Mouse (Mus musculus) midbrain, embryonic 13.5 days (tissue): ENCODE measurements around the gene Vmn1r198. TPM values are rescaled to one million over a fixed set of nuclear protein-coding genes. Genes with fewer than 3 reads are reported as not detected.

Experiments used
- ATAC-seq: fragments of 200-750 bp; cut with Nextera tagmentation; 2 replicates; pipeline ENCODE4 v1.8.0; 2017; ENCODE audit warnings: mild to moderate bottlenecking, moderate TSS enrichment, moderate library complexity
- H3K27ac ChIP-seq: fragments of 300-500 bp; sonication (generic); 2 replicates; pipeline ENCODE4 v1.5.1; 2015; ENCODE audit warnings: inconsistent platforms, mild to moderate bottlenecking, moderate library complexity
- H3K27me3 ChIP-seq: fragments of 300-500 bp; sonication (generic); 2 replicates; pipeline ENCODE4 v1.6.1; 2015; ENCODE audit warnings: mild to moderate bottlenecking, inconsistent platforms
- H3K36me3 ChIP-seq: fragments of 300-500 bp; sonication (generic); 2 replicates; pipeline ENCODE4 v1.6.1; 2015; ENCODE audit warnings: mild to moderate bottlenecking, inconsistent platforms
- H3K4me1 ChIP-seq: fragments of 300-500 bp; sonication (generic); replicated peaks from 2 replicates; pipeline ENCODE4 v1.6.1; 2015; ENCODE audit warnings: inconsistent platforms
- H3K4me2 ChIP-seq: fragments of 300-500 bp; sonication (generic); replicated peaks from 2 replicates; pipeline ENCODE4 v1.6.1; 2015; ENCODE audit warnings: moderate library complexity, mild to moderate bottlenecking, inconsistent platforms
- H3K4me3 ChIP-seq: fragments of 300-500 bp; sonication (generic); replicated peaks from 2 replicates; pipeline ENCODE4 v1.5.1; 2015; ENCODE audit warnings: mild to moderate bottlenecking, inconsistent platforms
- H3K9ac ChIP-seq: fragments of 300-500 bp; sonication (generic); replicated peaks from 2 replicates; pipeline ENCODE4 v1.6.1; 2015; ENCODE audit warnings: mild to moderate bottlenecking, inconsistent platforms
- H3K9me3 ChIP-seq: fragments of 300-500 bp; sonication (generic); 2 replicates; pipeline ENCODE4 v1.6.1; 2016; ENCODE audit warnings: mild to moderate bottlenecking, inconsistent platforms
- WGBS: fragments of 180-500 bp; shearing (Covaris S2); methylation state at CpG from one replicate; pipeline ENCODE4 v1.1.7; 2015; 5-methylcytosine and 5-hydroxymethylcytosine counted together
- polyA plus RNA-seq: library from polyadenylated mRNA; unstranded; fragments of >200 nt; fragmentation: Nextera tagmentation; extraction: Ambion mirVana; gene quantifications from 2 replicates; pipeline ENCODE4 v1.2.1, GENCODE M21; 2015

The Vmn1r198 gene
- polyA plus RNA-seq, 1 experiment from 2014 or later: not detected

DNA sequence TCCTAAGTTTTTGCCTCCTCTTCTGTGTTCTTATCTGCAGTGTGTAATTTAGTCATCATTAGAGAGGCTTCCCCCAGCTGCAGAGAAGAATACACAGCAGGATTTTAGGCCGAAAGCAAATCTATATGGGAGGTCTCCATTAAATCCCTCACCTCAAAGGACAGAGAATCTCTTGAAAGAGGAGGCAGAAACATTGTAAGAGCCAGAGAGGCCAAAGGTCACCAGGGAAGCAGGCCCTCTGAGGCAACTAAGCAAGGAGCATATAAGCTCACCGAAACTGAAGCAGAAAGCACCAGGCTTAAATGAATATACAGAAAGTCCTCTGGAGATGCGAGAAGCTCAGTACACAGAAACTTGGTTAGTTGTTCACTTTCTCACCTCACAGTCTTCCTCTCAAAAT is 39.9 kb downstream of the Vmn1r198 start, which contains the start of gene Vmn1r200:
Gene Vmn1r200 (plus strand): TSS at position 301 of the 400 bp plus-strand sequence.
- ATAC-seq: no peak
- Histone ChIP-seq H3K9me3 (no peaks in the 10 kb centered on the region), H3K4me3 (no peak within 1 kb of the TSS), H3K4me2 (no peak within 1 kb of the TSS), H3K27ac (no peak within 1 kb of the TSS), H3K27me3 (no peaks in the 10 kb centered on the region), H3K36me3 (no peaks in the 10 kb centered on the region), H3K4me1 (no peaks in the 10 kb centered on the region), H3K9ac (no peak within 1 kb of the TSS)
- 10% methylated on average over 3 of the region's 3 CpGs for WGBS

DNA sequence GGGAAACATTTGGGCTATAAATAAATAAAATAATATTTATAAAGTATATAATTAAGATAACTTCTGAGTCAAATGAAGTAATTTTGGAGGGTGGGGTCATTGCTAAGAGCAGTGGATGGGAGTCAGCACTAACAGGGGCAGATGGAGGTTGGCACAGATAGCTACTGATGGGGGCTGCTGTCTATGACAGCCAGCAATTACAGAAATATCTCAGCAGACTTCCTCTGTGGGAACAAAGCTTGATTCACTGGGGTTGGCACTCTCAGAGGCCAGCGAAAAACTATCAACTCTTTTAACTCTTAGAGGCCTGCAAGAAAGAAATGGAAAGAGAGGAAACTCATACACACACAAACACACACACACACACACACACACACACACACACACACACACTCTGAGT is 52.8 kb downstream of the Vmn1r198 start:
- Histone ChIP-seq H3K4me2 (no peak overlapping the region), H3K9me3 (peaks cover 13% of the 10 kb centered on the region), H3K4me3 (no peak overlapping the region), H3K27me3 (no peaks in the 10 kb centered on the region), H3K27ac (no peak overlapping the region), H3K36me3 (no peaks in the 10 kb centered on the region), H3K9ac (no peak overlapping the region), H3K4me1 (no peaks in the 10 kb centered on the region)
- WGBS: 94% methylated on average over 1 of the region's 1 CpGs
- no peak for ATAC-seq

Other genes starting within 250 kb of the Vmn1r198 start
- not detected in 2 replicates for gene Vmn1r189, start 244.5 kb upstream of the Vmn1r198 start, polyA plus RNA-seq
- not detected in 2 replicates for gene Vmn1r191, start 166.4 kb upstream of the Vmn1r198 start, polyA plus RNA-seq
- not detected in 2 replicates for gene Vmn1r192, start 159.2 kb upstream of the Vmn1r198 start, polyA plus RNA-seq
- not detected in 2 replicates for gene Vmn1r193, start 127.2 kb upstream of the Vmn1r198 start, polyA plus RNA-seq
- gene Vmn1r194, start 106.1 kb upstream of the Vmn1r198 start, polyA plus RNA-seq: not detected in 2 replicates
- not detected in 2 replicates for gene Vmn1r195, start 79.8 kb upstream of the Vmn1r198 start, polyA plus RNA-seq
- not detected in 2 replicates for gene Vmn1r196, start 60.4 kb upstream of the Vmn1r198 start, polyA plus RNA-seq
- gene Vmn1r197, start 25.8 kb upstream of the Vmn1r198 start, polyA plus RNA-seq: not detected in 2 replicates
- gene Vmn1r199, start 29.5 kb downstream of the Vmn1r198 start, polyA plus RNA-seq: not detected in 2 replicates
- 0.05 TPM in 1 of 2 replicates, not detected in the other for gene Vmn1r200, start 40.0 kb downstream of the Vmn1r198 start, polyA plus RNA-seq
- gene Vmn1r201, start 121.6 kb downstream of the Vmn1r198 start, polyA plus RNA-seq: not detected in 2 replicates
- gene Vmn1r202, start 155.0 kb downstream of the Vmn1r198 start, polyA plus RNA-seq: not detected in 2 replicates
- gene Vmn1r203, start 167.8 kb downstream of the Vmn1r198 start, polyA plus RNA-seq: not detected in 2 replicates
- gene Vmn1r204, start 202.8 kb downstream of the Vmn1r198 start, polyA plus RNA-seq: not detected in 2 replicates
- gene Vmn1r205, start 242.6 kb downstream of the Vmn1r198 start, polyA plus RNA-seq: not detected in 2 replicates